Mouse (Mus musculus): ENCODE data around the gene Idua. TPM values are rescaled to one million over a fixed set of nuclear protein-coding genes. Genes with fewer than 3 reads are reported as not detected.

Gene Idua
- polyA plus RNA-seq, 1 experiment from 2014 or later, result 12.7 TPM

Other genes starting within 250 kb of the Idua start
- 376 and 494 TPM in 2 replicates for gene Atp5k, start 225.9 kb upstream of the Idua start, polyA plus RNA-seq (2014; fragmentation: Nextera tagmentation; extraction: Ambion mirVana)
- gene Mfsd7a, start 211.4 kb upstream of the Idua start, polyA plus RNA-seq (2014; fragmentation: Nextera tagmentation; extraction: Ambion mirVana), result not detected in 2 replicates
- 28.1 and 35.2 TPM in 2 replicates for gene Pcgf3, start 199.1 kb upstream of the Idua start, polyA plus RNA-seq (2014; fragmentation: Nextera tagmentation; extraction: Ambion mirVana)
- 60.3 and 76.9 TPM in 2 replicates for gene Cplx1, start 110.3 kb upstream of the Idua start, polyA plus RNA-seq (2014; fragmentation: Nextera tagmentation; extraction: Ambion mirVana)
- 42.4 and 50.9 TPM in 2 replicates for gene Gak, start 30.6 kb upstream of the Idua start, polyA plus RNA-seq (2014; fragmentation: Nextera tagmentation; extraction: Ambion mirVana)
- 25.7 and 29.9 TPM in 2 replicates for gene Tmem175, start 30.6 kb upstream of the Idua start, polyA plus RNA-seq (2014; fragmentation: Nextera tagmentation; extraction: Ambion mirVana)
- 24.4 and 32.5 TPM in 2 replicates for gene Dgkq, start 9.3 kb downstream of the Idua start, polyA plus RNA-seq (2014; fragmentation: Nextera tagmentation; extraction: Ambion mirVana)
- gene Slc26a1, start 15.2 kb downstream of the Idua start, polyA plus RNA-seq (2014; fragmentation: Nextera tagmentation; extraction: Ambion mirVana), result 2.9 and 3.6 TPM in 2 replicates
- 3.6 and 5.2 TPM in 2 replicates for gene Fgfrl1, start 32.1 kb downstream of the Idua start, polyA plus RNA-seq (2014; fragmentation: Nextera tagmentation; extraction: Ambion mirVana)
- gene Rnf212, start 114.7 kb downstream of the Idua start, polyA plus RNA-seq (2014; fragmentation: Nextera tagmentation; extraction: Ambion mirVana), result not detected in 2 replicates
- gene Tmed11, start 135.0 kb downstream of the Idua start, polyA plus RNA-seq (2014; fragmentation: Nextera tagmentation; extraction: Ambion mirVana), result not detected in 2 replicates
- not detected in 2 replicates for gene Vmn2r8, start 148.5 kb downstream of the Idua start, polyA plus RNA-seq (2014; fragmentation: Nextera tagmentation; extraction: Ambion mirVana)
- not detected in 2 replicates for gene Vmn2r9, start 192.3 kb downstream of the Idua start, polyA plus RNA-seq (2014; fragmentation: Nextera tagmentation; extraction: Ambion mirVana)

All from midbrain, embryonic 14.5 days (tissue).